Mouse (Mus musculus) hindbrain, embryonic 13.5 days (tissue): ENCODE measurements at regions not wholly inside any gene's neighbourhood (a gene's known extent, or its start where the extent isn't known, plus 50 kb on each side); places are given as distances from the start of the nearest gene placed in this dataset.

Source experiments
- ATAC-seq: fragments of 200-750 bp; cut with Nextera tagmentation; 2 replicates; pipeline ENCODE4 v1.8.0; 2017; ENCODE audit warnings: moderate TSS enrichment; ENCODE audit not compliant: low FRiP score
- H3K27ac ChIP-seq: fragments of 300-500 bp; sonication (generic); 2 replicates; pipeline ENCODE4 v1.5.1; 2015; ENCODE audit warnings: inconsistent platforms, mild to moderate bottlenecking, moderate library complexity
- H3K27me3 ChIP-seq: fragments of 300-500 bp; sonication (generic); 2 replicates; pipeline ENCODE4 v1.6.1; 2015; ENCODE audit warnings: mild to moderate bottlenecking, inconsistent platforms
- H3K36me3 ChIP-seq: fragments of 300-500 bp; sonication (generic); 2 replicates; pipeline ENCODE4 v1.6.1; 2015; ENCODE audit warnings: mild to moderate bottlenecking, inconsistent platforms
- H3K4me1 ChIP-seq: fragments of 300-500 bp; sonication (generic); replicated peaks from 2 replicates; pipeline ENCODE4 v1.6.1; 2015; ENCODE audit warnings: inconsistent platforms
- H3K4me2 ChIP-seq: fragments of 300-500 bp; sonication (generic); 2 replicates; pipeline ENCODE4 v1.6.1; 2015; ENCODE audit warnings: inconsistent platforms, mild to moderate bottlenecking, moderate library complexity
- H3K4me3 ChIP-seq: fragments of 300-500 bp; sonication (generic); 2 replicates; pipeline ENCODE4 v1.5.1; 2015; ENCODE audit warnings: mild to moderate bottlenecking, inconsistent platforms
- H3K9ac ChIP-seq: fragments of 300-500 bp; sonication (generic); 2 replicates; pipeline ENCODE4 v1.6.1; 2015; ENCODE audit warnings: mild to moderate bottlenecking, inconsistent platforms
- H3K9me3 ChIP-seq: fragments of 300-500 bp; sonication (generic); 2 replicates; pipeline ENCODE4 v1.6.1; 2016; ENCODE audit warnings: inconsistent platforms
- WGBS: fragments of 180-500 bp; shearing (Covaris S2); methylation state at CpG from one replicate; pipeline ENCODE4 v1.1.7; 2015; 5-methylcytosine and 5-hydroxymethylcytosine counted together

- 72% methylated on average over 2 of the region's 2 CpGs for WGBS
- Histone ChIP-seq H3K36me3 (no peaks in the 10 kb centered on the region), H3K9ac (no peak overlapping the region), H3K4me2 (no peak overlapping the region), H3K4me3 (no peak overlapping the region), H3K9me3 (no peaks in the 10 kb centered on the region), H3K27ac (no peak overlapping the region), H3K27me3 (no peaks in the 10 kb centered on the region), H3K4me1 (no peaks in the 10 kb centered on the region)
- no peak for ATAC-seq
Measured at GRCm38 (mm10) chr3:121618561-121618960, 52.0 kb upstream of the 4930432M17Rik start.

- Histone ChIP-seq H3K27ac (no peak overlapping the region), H3K9ac (no peak overlapping the region), H3K9me3 (no peaks in the 10 kb centered on the region), H3K4me3 (no peak overlapping the region), H3K4me2 (no peak overlapping the region), H3K36me3 (no peaks in the 10 kb centered on the region), H3K27me3 (no peaks in the 10 kb centered on the region), H3K4me1 (no peaks in the 10 kb centered on the region)
- 74% methylated on average over 2 of the region's 2 CpGs for WGBS
- ATAC-seq = no peak
Measured at GRCm38 (mm10) chr3:121618161-121618560, 52.4 kb upstream of the 4930432M17Rik start.

GRCm38 (mm10) chr3:121617351-121617750 is 53.2 kb upstream of the 4930432M17Rik start:
- Histone ChIP-seq H3K9me3 (no peaks in the 10 kb centered on the region), H3K9ac (no peak overlapping the region), H3K27me3 (no peaks in the 10 kb centered on the region), H3K36me3 (no peaks in the 10 kb centered on the region), H3K4me3 (no peak overlapping the region), H3K4me2 (no peak overlapping the region), H3K27ac (no peak overlapping the region), H3K4me1 (no peaks in the 10 kb centered on the region)
- ATAC-seq = no peak
- WGBS = 59% methylated on average over 7 of the region's 7 CpGs

GRCm38 (mm10) chr3:121616075-121616474 is 54.5 kb upstream of the 4930432M17Rik start:
- Histone ChIP-seq H3K9ac (no peak overlapping the region), H3K4me2 (no peak overlapping the region), H3K27me3 (no peaks in the 10 kb centered on the region), H3K4me1 (no peaks in the 10 kb centered on the region), H3K27ac (no peak overlapping the region), H3K36me3 (no peaks in the 10 kb centered on the region), H3K4me3 (no peak overlapping the region), H3K9me3 (no peaks in the 10 kb centered on the region)
- 75% methylated on average over 5 of the region's 5 CpGs for WGBS
- ATAC-seq = no peak

- no peak overlapping the region for H3K27ac ChIP-seq
- H3K9ac ChIP-seq = no peak overlapping the region
- H3K4me1 ChIP-seq = no peaks in the 10 kb centered on the region
- no peak for ATAC-seq
- no peaks in the 10 kb centered on the region for H3K27me3 ChIP-seq
- no peak overlapping the region for H3K4me3 ChIP-seq
- 75% methylated on average over 7 of the region's 7 CpGs for WGBS
- no peak overlapping the region for H3K4me2 ChIP-seq
- H3K9me3 ChIP-seq = no peaks in the 10 kb centered on the region
- H3K36me3 ChIP-seq = no peaks in the 10 kb centered on the region
Measured at GRCm38 (mm10) chr3:121614741-121615140, 55.8 kb upstream of the 4930432M17Rik start.

GRCm38 (mm10) chr3:121613224-121613623 is 57.3 kb upstream of the 4930432M17Rik start:
- Histone ChIP-seq H3K27me3 (no peaks in the 10 kb centered on the region), H3K4me1 (peaks cover 5% of the 10 kb centered on the region; the same call in 1 of the 2 replicates), H3K4me2 (no peak overlapping the region), H3K36me3 (no peaks in the 10 kb centered on the region), H3K9me3 (no peaks in the 10 kb centered on the region), H3K27ac (no peak overlapping the region), H3K4me3 (no peak overlapping the region), H3K9ac (no peak overlapping the region)
- ATAC-seq = no peak
- WGBS = 78% methylated on average over 3 of the region's 3 CpGs

- H3K27me3 ChIP-seq = no peaks in the 10 kb centered on the region
- peaks cover 5% of the 10 kb centered on the region; the same call in 1 of the 2 replicates for H3K4me1 ChIP-seq
- 81% methylated on average over 7 of the region's 7 CpGs for WGBS
- no peaks in the 10 kb centered on the region for H3K36me3 ChIP-seq
- H3K27ac ChIP-seq = no peak overlapping the region
- no peak for ATAC-seq
- H3K9ac ChIP-seq = no peak overlapping the region
- H3K4me3 ChIP-seq = no peak overlapping the region
- H3K4me2 ChIP-seq = no peak overlapping the region
- no peaks in the 10 kb centered on the region for H3K9me3 ChIP-seq
Measured at GRCm38 (mm10) chr3:121609845-121610244, 60.7 kb upstream of the 4930432M17Rik start.

- no peak overlapping the region for H3K9ac ChIP-seq
- 43% methylated on average over 7 of the region's 7 CpGs for WGBS
Measured at GRCm38 (mm10) chr3:121609090-121609489, 61.5 kb upstream of the 4930432M17Rik start.

GRCm38 (mm10) chr3:121604737-121605136 is 65.8 kb upstream of the 4930432M17Rik start:
- H3K4me2 ChIP-seq = no peak overlapping the region
- H3K36me3 ChIP-seq = no peaks in the 10 kb centered on the region
- 81% methylated on average over 6 of the region's 6 CpGs for WGBS
- peaks cover 12% of the 10 kb centered on the region for H3K4me1 ChIP-seq
- H3K9me3 ChIP-seq = no peaks in the 10 kb centered on the region
- no peak for ATAC-seq
- no peak overlapping the region for H3K9ac ChIP-seq
- no peak overlapping the region for H3K27ac ChIP-seq
- H3K4me3 ChIP-seq = no peak overlapping the region
- no peaks in the 10 kb centered on the region for H3K27me3 ChIP-seq

More at GRCm38 (mm10) chr3:121609090-121609489, 61.5 kb upstream of the 4930432M17Rik start:
- no peaks in the 10 kb centered on the region for H3K9me3 ChIP-seq
- no peak overlapping the region for H3K27ac ChIP-seq
- no peaks in the 10 kb centered on the region for H3K27me3 ChIP-seq
- H3K4me1 ChIP-seq = peaks cover 5% of the 10 kb centered on the region; the same call in 1 of the 2 replicates
- H3K4me3 ChIP-seq = no peak overlapping the region
- no peak for ATAC-seq
- H3K36me3 ChIP-seq = no peaks in the 10 kb centered on the region
- H3K4me2 ChIP-seq = no peak overlapping the region

- ATAC-seq = no peak
- H3K9ac ChIP-seq = no peak overlapping the region
- H3K9me3 ChIP-seq = no peaks in the 10 kb centered on the region
- no peaks in the 10 kb centered on the region for H3K27me3 ChIP-seq
- H3K4me1 ChIP-seq = peaks cover 8% of the 10 kb centered on the region
- H3K36me3 ChIP-seq = no peaks in the 10 kb centered on the region
- H3K4me2 ChIP-seq = no peak overlapping the region
- WGBS = 91% methylated on average over 9 of the region's 9 CpGs
- H3K4me3 ChIP-seq = no peak overlapping the region
- no peak overlapping the region for H3K27ac ChIP-seq
Measured at GRCm38 (mm10) chr3:121604081-121604480, 66.5 kb upstream of the 4930432M17Rik start.

- Histone ChIP-seq H3K9ac (no peak overlapping the region), H3K27me3 (no peaks in the 10 kb centered on the region), H3K36me3 (no peaks in the 10 kb centered on the region), H3K4me1 (peaks cover 10% of the 10 kb centered on the region), H3K4me3 (no peak overlapping the region), H3K4me2 (no peak overlapping the region), H3K27ac (no peak overlapping the region), H3K9me3 (no peaks in the 10 kb centered on the region)
- ATAC-seq = no peak
- 92% methylated on average over 10 of the region's 10 CpGs for WGBS
Measured at GRCm38 (mm10) chr3:121602826-121603370, 67.7 kb upstream of the 4930432M17Rik start.

- H3K36me3 ChIP-seq = no peaks in the 10 kb centered on the region
- H3K27ac ChIP-seq = no peak overlapping the region
- no peaks in the 10 kb centered on the region for H3K27me3 ChIP-seq
- peaks cover 12% of the 10 kb centered on the region for H3K4me1 ChIP-seq
- no peak overlapping the region for H3K9ac ChIP-seq
- H3K9me3 ChIP-seq = no peaks in the 10 kb centered on the region
- H3K4me3 ChIP-seq = no peak overlapping the region
- no peak for ATAC-seq
- no peak overlapping the region for H3K4me2 ChIP-seq
- 53% methylated on average over 8 of the region's 8 CpGs for WGBS
Measured at GRCm38 (mm10) chr3:121602082-121602561, 68.4 kb upstream of the 4930432M17Rik start.

GRCm38 (mm10) chr3:121600841-121601240 is 68.6 kb upstream of the Slc44a3 start:
- Histone ChIP-seq H3K4me2 (no peak overlapping the region), H3K9me3 (no peaks in the 10 kb centered on the region), H3K4me1 (peaks cover 12% of the 10 kb centered on the region), H3K27me3 (no peaks in the 10 kb centered on the region), H3K36me3 (no peaks in the 10 kb centered on the region), H3K4me3 (no peak overlapping the region), H3K27ac (no peak overlapping the region), H3K9ac (no peak overlapping the region)
- WGBS = 70% methylated on average over 10 of the region's 10 CpGs
- no peak for ATAC-seq
